Mouse (Mus musculus): ENCODE results near the gene Ankrd17. TPM values are rescaled to one million over a fixed set of nuclear protein-coding genes. Genes with fewer than 3 reads are reported as not detected.

Ankrd17 gene
- total RNA-seq (2014; fragmentation: Nextera tagmentation) (115 and 123 TPM in 2 replicates), total RNA-seq (2017) (115 and 119 TPM in 2 replicates)

GRCm38 (mm10) chr5:90366121-90367066 is at the start of gene Ankrd17:
Gene Ankrd17 (minus strand): TSS chr5:90366577.
- peak; percentile 64 for ATAC-seq (replicated peaks; ENCODE audit: low FRiP score, low TSS enrichment, poor library complexity, severe bottlenecking)

DNA sequence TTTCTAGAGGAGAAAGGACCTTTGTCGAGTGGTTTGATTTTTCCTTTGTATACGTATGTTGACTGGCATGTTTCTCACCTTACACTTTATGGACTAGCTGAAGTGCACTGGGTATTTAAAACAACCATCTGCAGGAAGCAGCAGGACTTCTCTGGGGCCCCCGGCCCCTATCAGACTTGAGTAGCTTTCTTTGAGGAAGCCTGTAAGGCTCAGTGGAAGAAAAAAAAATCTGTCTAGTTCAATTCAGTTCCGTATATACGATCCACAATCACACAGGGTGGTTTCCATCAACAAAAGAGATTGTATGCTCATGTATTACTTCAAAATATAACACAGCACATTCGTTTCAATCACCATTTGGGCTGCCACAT is 48.5 kb upstream of the Ankrd17 start:
- ATAC-seq (replicated peaks; ENCODE audit: low FRiP score, low TSS enrichment, poor library complexity, severe bottlenecking), result no peak

GRCm38 (mm10) chr5:90414142-90414924 is 48.0 kb upstream of the Ankrd17 start:
- ATAC-seq (replicated peaks; ENCODE audit: low FRiP score, low TSS enrichment, poor library complexity, severe bottlenecking), result no peak

DNA sequence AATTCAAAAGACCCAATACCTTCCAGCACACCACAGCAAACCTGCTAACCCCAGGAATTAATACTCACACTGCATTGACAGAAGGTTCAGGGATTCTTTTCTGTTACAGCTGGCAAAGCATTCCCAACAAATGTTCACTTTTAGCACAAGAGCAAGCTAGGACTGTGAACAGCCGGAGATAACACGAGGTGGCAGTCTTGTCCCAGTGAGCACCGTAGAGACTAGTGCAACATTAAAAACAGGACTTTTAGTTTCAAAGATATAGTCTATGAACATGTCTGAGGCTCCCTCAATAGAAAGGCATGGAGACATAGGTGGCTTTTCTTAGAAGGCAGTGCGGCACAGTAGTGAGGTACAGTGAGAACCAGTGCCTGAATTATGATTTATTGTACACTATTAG is 38.8 kb upstream of the Ankrd17 start:
- no peak for ATAC-seq (replicated peaks; ENCODE audit: low FRiP score, low TSS enrichment, poor library complexity, severe bottlenecking)

DNA sequence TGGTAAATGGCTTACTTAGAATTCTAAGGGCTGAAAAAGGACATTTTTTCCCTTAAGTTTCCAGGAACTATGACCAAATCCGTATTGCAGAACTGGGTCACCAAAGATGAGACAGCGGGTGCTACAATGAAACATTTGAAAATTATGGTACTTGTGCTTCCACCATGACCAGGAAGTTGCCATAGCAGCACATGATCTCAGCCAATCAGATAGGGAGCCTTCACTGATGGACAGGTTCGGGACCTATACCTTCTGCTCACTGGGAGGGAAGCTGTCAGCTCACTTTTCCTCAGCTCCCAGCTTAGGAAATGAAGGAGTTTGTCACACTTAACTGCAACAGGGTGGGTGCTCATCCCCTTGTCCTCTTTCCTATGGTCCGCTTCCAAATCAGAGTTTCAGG is 30.4 kb upstream of the Ankrd17 start:
- ATAC-seq (replicated peaks; ENCODE audit: low FRiP score, low TSS enrichment, poor library complexity, severe bottlenecking), result no peak

DNA sequence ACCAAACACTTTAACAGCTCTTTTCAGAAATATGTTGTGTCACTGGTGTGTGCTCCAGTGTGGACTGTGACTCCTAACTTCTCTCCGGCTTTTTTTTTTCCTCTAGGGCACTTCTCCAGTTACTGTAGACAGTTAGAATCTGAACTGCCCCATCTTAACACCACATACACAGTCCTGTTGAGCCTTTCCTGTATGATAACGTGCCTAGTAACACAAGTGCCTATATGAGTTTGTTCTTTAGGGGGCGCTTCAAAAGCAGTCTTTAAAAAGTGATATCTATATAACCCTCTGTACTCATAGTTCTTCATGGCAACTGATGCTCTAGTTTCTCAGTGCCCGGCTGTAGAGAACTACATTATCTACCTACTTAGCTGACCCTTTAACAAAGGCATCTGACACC is 27.9 kb upstream of the Ankrd17 start:
- ATAC-seq (replicated peaks; ENCODE audit: low FRiP score, low TSS enrichment, poor library complexity, severe bottlenecking), result peak; percentile 82

DNA sequence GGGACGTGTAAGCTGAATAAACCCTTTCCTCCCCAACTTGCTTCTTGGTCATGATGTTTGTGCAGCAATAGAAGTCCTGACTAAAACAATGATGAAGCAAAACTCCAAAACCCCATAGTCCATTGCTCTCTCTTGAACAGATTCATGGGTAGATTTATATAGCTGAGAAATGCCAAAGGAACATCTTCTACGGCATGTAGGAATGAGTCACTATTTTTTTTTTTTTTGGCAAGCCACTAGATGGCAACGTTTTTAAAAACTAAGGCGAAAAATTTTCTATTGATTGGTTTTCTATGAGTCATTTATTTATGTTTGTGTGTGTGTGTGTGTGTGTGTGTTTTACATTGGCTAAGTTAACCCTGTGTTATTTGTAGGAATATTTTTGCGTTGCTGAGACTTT is 27.4 kb upstream of the Ankrd17 start:
- no peak for ATAC-seq (replicated peaks; ENCODE audit: low FRiP score, low TSS enrichment, poor library complexity, severe bottlenecking)

GRCm38 (mm10) chr5:90383080-90383479 is 16.7 kb upstream of the Ankrd17 start:
- ATAC-seq (replicated peaks; ENCODE audit: low FRiP score, low TSS enrichment, poor library complexity, severe bottlenecking), result peak; percentile 93

DNA sequence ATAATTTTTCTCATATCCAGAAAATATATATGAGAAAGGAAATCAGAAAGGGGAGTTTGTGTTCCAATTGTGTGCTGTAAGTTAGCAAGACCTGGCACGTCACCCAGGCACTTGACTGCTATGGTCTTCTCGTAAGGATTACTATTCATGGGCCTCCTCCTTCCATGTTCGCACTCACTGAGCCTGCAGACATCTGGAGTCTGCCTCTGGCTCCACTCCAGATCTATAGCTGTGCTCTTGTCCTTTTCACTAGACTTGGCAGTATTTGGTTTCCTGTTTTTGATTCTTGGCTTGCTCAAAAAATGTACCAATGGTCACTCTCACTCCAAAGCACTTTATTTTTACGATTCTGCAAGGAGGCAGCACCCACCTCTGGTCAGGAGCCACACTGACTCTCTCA is 15.1 kb upstream of the Ankrd17 start:
- no peak for ATAC-seq (replicated peaks; ENCODE audit: low FRiP score, low TSS enrichment, poor library complexity, severe bottlenecking)

- no peak for ATAC-seq (replicated peaks; ENCODE audit: low FRiP score, low TSS enrichment, poor library complexity, severe bottlenecking)
Observed at GRCm38 (mm10) chr5:90373708-90374107, 7.3 kb upstream of the Ankrd17 start.

- ATAC-seq (replicated peaks; ENCODE audit: low FRiP score, low TSS enrichment, poor library complexity, severe bottlenecking), result no peak
Observed at GRCm38 (mm10) chr5:90370401-90370800, 4.0 kb upstream of the Ankrd17 start.

DNA sequence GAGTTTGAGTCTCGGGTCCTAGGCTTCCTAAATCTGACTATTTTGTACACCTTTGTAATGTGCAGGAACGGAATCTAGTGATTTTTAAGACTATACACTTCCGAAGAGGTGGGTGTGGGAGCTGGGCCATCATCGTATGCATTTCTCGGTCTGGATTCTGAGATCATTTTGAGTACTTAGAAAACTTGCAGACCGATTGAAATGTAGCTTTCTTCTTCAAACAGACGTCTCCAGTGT is 608 bp upstream of the Ankrd17 start, which contains the start of gene Gm9958:
Gene Gm9958 (plus strand): TSS at position 138 of the 237 bp plus-strand sequence.
- ATAC-seq (replicated peaks; ENCODE audit: low FRiP score, low TSS enrichment, poor library complexity, severe bottlenecking), result no peak

- ATAC-seq (replicated peaks; ENCODE audit: low FRiP score, low TSS enrichment, poor library complexity, severe bottlenecking), result peak; percentile 51
Observed at GRCm38 (mm10) chr5:90365141-90365951, 1.0 kb downstream of the Ankrd17 start.

DNA sequence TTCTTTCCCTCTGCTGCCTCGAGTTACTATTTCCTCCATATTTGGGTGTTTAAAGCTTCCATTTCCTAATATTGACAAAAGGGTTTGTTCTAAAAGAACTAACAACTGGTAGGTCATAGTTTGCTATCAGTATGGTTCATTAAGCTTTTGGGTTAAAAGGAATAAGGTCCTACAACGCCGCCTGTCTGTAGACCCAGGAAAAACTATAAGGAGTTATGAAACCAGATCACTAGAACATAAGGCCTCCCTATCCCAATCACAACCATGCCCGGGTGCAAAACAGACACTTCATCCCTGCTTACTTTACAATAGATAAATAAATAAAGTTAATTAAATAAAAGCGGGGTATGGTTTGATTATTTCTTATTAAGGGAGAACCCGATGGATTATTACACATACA is 1.9 kb downstream of the Ankrd17 start:
- peak; percentile 67 for ATAC-seq (replicated peaks; ENCODE audit: low FRiP score, low TSS enrichment, poor library complexity, severe bottlenecking)

- peak; percentile 80 for ATAC-seq (replicated peaks; ENCODE audit: low FRiP score, low TSS enrichment, poor library complexity, severe bottlenecking)
Observed at GRCm38 (mm10) chr5:90355824-90356223, 10.6 kb downstream of the Ankrd17 start.

DNA sequence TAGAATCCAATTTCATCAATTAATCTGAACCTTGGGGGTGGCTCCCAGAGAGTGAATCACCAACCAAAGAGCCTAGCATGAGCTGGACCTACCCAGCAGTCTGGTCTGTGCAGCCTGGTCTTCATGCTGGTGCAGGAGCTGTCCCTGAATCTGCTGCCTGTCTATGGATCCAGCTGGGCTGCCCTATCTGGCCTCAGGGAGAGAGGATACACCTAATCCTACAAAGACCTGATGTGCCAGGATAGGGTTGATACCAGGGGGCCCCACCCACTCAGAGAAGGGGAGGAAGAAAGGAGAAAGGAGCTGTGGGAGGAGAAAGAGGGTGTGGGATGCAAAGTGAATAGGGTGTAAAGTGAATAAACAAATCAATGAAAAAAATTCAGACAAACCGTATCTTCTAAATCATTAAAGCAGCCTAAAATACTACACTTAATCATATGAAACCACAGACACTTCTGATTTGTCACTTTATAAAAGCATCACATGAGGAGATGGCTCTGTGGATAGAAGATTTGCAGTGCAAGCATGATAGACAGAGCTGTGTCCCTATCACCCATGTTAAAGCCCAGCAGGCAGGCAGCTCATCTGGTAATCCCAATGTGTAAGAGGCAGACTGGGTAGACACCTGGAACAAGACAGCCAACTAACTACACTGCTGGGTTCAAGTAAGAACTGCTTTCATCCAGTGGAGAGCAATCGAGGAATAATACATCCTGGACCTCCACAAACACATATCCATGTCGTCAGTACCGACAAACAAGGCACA is 12.6 kb downstream of the Ankrd17 start:
- ATAC-seq (replicated peaks; ENCODE audit: low FRiP score, low TSS enrichment, poor library complexity, severe bottlenecking), result peak; percentile 42

DNA sequence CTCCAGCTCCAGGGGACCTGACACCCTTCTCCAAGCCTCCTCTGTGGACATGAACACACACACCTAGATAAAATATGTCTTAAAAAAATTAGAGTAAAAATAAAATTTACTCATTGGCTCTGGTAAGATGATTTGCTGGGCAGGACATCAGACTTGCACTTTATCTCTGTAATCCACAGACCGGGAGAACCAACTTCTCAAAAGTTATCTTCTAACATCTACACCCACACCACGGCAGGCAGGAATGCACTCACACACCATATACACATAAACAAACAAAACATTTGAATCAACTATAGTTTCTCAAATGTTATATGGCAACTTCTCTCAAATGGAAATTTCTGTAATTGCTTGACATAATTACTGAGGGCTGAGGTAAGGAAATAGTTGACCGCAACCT is 19.5 kb downstream of the Ankrd17 start:
- peak; percentile 67 for ATAC-seq (replicated peaks; ENCODE audit: low FRiP score, low TSS enrichment, poor library complexity, severe bottlenecking)

DNA sequence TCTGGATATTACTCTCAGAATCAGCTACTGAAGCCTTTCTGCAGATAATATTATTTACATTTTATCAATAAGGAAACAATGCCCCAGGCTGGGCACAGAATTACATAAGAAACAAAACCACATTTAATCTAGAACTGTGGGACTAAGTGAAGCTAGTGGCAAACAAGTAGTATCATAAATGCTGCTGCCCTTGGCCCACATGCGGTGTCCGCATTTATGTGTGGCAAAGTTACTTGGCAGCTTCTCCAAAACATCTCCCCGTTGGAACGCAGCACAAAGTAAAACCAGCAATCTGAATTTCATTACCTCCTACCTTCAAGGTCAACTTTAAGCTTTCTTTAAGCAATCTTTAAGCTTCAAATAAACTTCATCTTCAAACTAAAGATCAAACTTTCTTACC is 25.5 kb downstream of the Ankrd17 start:
- ATAC-seq (replicated peaks; ENCODE audit: low FRiP score, low TSS enrichment, poor library complexity, severe bottlenecking), result peak; percentile 26

DNA sequence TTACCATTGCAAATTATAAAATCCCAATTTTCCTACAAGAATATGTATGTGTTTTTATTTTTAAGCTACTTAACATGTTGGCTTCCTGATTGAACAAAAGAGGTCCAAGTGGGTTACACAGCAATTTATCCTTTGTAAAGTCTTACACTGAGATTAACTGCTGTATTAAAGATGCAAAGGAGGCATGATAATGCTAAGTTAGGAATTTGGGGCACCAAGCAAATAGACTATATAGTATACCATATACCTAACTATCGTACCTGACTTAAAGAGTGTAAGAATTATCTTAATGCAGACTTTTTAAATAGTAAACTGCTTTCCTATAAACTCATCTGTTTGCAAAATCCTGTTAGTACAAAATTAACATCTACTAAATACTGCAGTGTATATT is 26.4 kb downstream of the Ankrd17 start:
- no peak for ATAC-seq (replicated peaks; ENCODE audit: low FRiP score, low TSS enrichment, poor library complexity, severe bottlenecking)

All from megakaryocyte-erythroid progenitor cell, adult 5-6 weeks (primary cell).